Mouse (Mus musculus) heart, adult 2 months (tissue): ENCODE results near the gene Wdr45. TPM values are rescaled to one million over a fixed set of nuclear protein-coding genes. Genes with fewer than 3 reads are reported as not detected.
A peak's percentile ranks its signal among the peaks of the same experiment; 100 is the strongest.

ENCODE experiments used
- DNase-seq, 2 experiments: peaks; one replicate each; pipeline ENCODE4 v3.0.0; 2021
- H3K27ac ChIP-seq: fragments of 200-600 bp; 2 replicates; pipeline ENCODE4 v1.8.1; 2022
- H3K27me3 ChIP-seq: fragments of 200-500 bp; 2 replicates; pipeline ENCODE4 v1.6.1; 2012; ENCODE audit warnings: mild to moderate bottlenecking, low read length, inconsistent platforms, mixed read lengths; ENCODE audit not compliant: control insufficient read depth, insufficient read depth
- H3K36me3 ChIP-seq: fragments of 200-500 bp; 2 replicates; pipeline ENCODE4 v1.6.1; 2012; ENCODE audit warnings: low read length, inconsistent platforms; ENCODE audit not compliant: control insufficient read depth, insufficient read depth
- H3K4me1 ChIP-seq: fragments of 200-500 bp; 2 replicates; pipeline ENCODE4 v1.6.1; 2011; ENCODE audit warnings: low read length; ENCODE audit not compliant: control insufficient read depth, insufficient read depth
- H3K4me3 ChIP-seq: fragments of 200-600 bp; 2 replicates; pipeline ENCODE4 v1.8.1; 2022
- H3K79me2 ChIP-seq: fragments of 200-500 bp; replicated peaks from 2 replicates; pipeline ENCODE4 v1.6.1; 2012; ENCODE audit warnings: mild to moderate bottlenecking, inconsistent platforms, low read length, moderate library complexity, mixed read lengths; ENCODE audit not compliant: control insufficient read depth, insufficient read depth
- H3K9ac ChIP-seq: fragments of 200-500 bp; 2 replicates; pipeline ENCODE4 v1.6.1; 2012; ENCODE audit warnings: low read depth, mild to moderate bottlenecking, control low read depth, inconsistent platforms, low read length, mixed read lengths
- CTCF ChIP-seq: fragments of 200-600 bp; IDR thresholded peaks from 2 replicates; pipeline ENCODE4 v1.8.1; 2022; ENCODE audit warnings: antibody characterized with exemption, mild to moderate bottlenecking, moderate library complexity
- EP300 ChIP-seq: fragments of 200-500 bp; IDR thresholded peaks from 2 replicates; pipeline ENCODE4 v1.6.1; 2011; ENCODE audit warnings: low read depth, low read length, control low read depth; ENCODE audit not compliant: insufficient read depth
- POLR2A ChIP-seq: fragments of 200-500 bp; IDR thresholded peaks from 2 replicates; pipeline ENCODE4 v1.6.1; 2011; ENCODE audit warnings: mild to moderate bottlenecking, low read depth, low read length, control low read depth; ENCODE audit not compliant: insufficient read depth
- WGBS: fragments of 180-500 bp; shearing (Covaris S2); methylation state at CpG from one replicate; pipeline ENCODE4 v1.1.7; 2018; 5-methylcytosine and 5-hydroxymethylcytosine counted together
- intact Hi-C: fragments of 180-260 bp; cut with DNase I; formaldehyde crosslinking; loops from one replicate; pipeline ENCODE4 v1.15.1; 2025
- polyA plus RNA-seq: library from polyadenylated mRNA; depleted of rRNA; stranded (reverse); fragments of >200 nt; gene quantifications from 2 replicates; pipeline ENCODE4 v1.2.3, GENCODE M21; 2012
- total RNA-seq, 2 experiments: library from RNA; stranded (reverse); gene quantifications; 2 replicates each; pipeline ENCODE4 v1.2.3; 2021

Gene Wdr45
- total and polyA plus RNA-seq, 3 experiments = 41.3 to 48.3 (median 42.5) TPM

- Histone ChIP-seq H3K4me1 (peaks cover 3% of the 10 kb centered on the region; the same call in 1 of the 2 replicates), H3K9ac (no peak overlapping the region), H3K4me3 (no peak overlapping the region), H3K27ac (no peak overlapping the region), H3K27me3 (no peaks in the 10 kb centered on the region), H3K36me3 (no peaks in the 10 kb centered on the region; the same call in 1 of the 2 replicates), H3K79me2 (no peaks in the 10 kb centered on the region)
- intact Hi-C loops = no loop called here
- 45% methylated on average over 6 of the region's 6 CpGs for WGBS
- no peak for DNase-seq
- TF ChIP-seq EP300 = no peak
Measured at GRCm38 (mm10) chrX:7672739-7673138, 41.4 kb upstream of the Wdr45 start.

DNA sequence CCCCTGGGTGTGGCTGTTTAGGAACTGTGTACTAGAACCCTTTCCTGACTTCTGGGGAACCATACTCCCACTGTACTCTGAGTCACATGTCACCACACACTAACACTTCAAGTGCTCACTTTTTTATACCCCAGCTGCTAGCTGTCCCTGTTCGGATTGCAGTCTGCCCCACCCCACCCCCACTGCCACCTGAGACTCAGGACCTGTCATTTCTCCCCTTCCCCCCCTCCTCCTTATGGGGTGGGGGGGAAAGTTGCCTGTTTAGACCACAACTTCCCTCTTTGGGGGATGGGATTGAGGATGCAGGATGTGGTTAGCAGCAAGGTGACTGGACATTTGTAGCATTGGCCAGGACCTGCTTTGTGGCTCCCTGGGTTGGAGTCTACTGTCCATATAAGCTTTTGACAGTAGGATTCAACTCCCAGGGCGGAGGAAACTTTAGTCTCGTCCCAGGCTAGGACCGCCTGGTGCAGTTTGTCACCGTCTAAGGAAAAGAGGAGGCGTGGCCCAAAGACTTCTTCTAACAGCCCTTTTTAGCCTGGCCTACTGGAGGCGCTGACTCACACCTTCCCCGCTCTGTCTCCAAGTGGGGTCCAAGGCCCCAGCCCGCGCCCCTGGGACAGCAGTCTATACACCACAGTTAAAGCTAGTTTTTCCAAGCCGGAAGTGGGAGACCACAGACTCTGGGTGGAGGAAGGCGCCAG lies 40.4 kb upstream of the Wdr45 start:
- no peak overlapping the region for H3K4me3 ChIP-seq
- 45% methylated on average over 12 of the region's 12 CpGs for WGBS
- no peak overlapping the region; the same call in 1 of the 2 replicates for H3K27ac ChIP-seq
- H3K79me2 ChIP-seq = no peaks in the 10 kb centered on the region
- no peak overlapping the region for H3K9ac ChIP-seq
- no peaks in the 10 kb centered on the region; the same call in 1 of the 2 replicates for H3K36me3 ChIP-seq
- no peak for TF ChIP-seq CTCF
- TF ChIP-seq EP300 = no peak
- no peak for TF ChIP-seq POLR2A
- H3K27me3 ChIP-seq = no peaks in the 10 kb centered on the region
- peaks cover 3% of the 10 kb centered on the region; the same call in 1 of the 2 replicates for H3K4me1 ChIP-seq
- peak in 1 of 2 experiments; percentile 20 for DNase-seq
- intact Hi-C loops = no loop called here

DNA sequence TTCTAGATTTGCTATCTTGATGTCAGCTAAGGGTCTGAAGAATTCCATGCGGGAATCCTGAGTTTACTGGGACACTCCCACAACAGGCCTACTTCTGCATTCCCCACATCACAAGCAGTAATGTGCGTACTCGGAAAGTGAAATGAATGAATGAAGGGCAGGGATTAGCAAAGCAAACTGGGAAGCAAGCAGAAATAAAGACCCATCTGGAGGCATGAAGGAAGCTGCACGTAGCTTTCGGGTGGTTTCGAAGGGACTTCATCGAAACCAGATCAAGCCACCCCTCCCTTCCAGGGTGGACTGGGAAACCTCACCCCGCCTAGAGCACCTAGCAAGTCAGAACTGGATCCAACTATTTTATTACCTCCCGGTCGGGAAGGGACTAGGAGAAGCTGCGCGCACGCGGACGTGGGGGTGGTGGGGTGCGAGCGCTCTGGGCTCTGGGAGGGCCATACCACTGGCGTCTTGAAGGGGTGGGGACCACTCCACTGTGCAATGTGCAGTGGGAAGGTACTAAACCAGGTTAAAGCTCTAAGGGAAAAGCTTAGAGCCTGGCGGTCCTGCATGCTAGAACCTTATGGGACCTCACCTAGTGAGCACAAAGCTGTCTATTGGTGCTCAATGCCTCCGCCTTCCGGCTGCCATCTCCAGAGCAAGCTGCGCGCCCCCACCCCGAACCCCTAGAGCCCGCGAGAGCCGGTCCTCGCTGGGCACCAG lies 39.7 kb upstream of the Wdr45 start:
- Histone ChIP-seq H3K4me3 (no peak overlapping the region), H3K36me3 (no peaks in the 10 kb centered on the region), H3K79me2 (no peaks in the 10 kb centered on the region), H3K27ac (no peak overlapping the region), H3K4me1 (peaks cover 3% of the 10 kb centered on the region; the same call in 1 of the 2 replicates), H3K9ac (no peak overlapping the region), H3K27me3 (no peaks in the 10 kb centered on the region)
- intact Hi-C loops = no loop called here
- no peak for DNase-seq
- 40% methylated on average over 28 of the region's 28 CpGs for WGBS
- TF ChIP-seq POLR2A = no peak
- no peak for TF ChIP-seq EP300

- Histone ChIP-seq H3K27me3 (no peaks in the 10 kb centered on the region), H3K4me1 (peaks cover 3% of the 10 kb centered on the region; the same call in 1 of the 2 replicates), H3K4me3 (no peak overlapping the region), H3K27ac (no peak overlapping the region), H3K9ac (no peak overlapping the region), H3K79me2 (no peaks in the 10 kb centered on the region), H3K36me3 (no peaks in the 10 kb centered on the region)
- intact Hi-C loops = no loop called here
- DNase-seq = no peak
- TF ChIP-seq POLR2A (no peak), EP300 (no peak), CTCF (no peak)
- 43% methylated on average over 10 of the region's 10 CpGs for WGBS
Measured at GRCm38 (mm10) chrX:7675001-7675380, 39.1 kb upstream of the Wdr45 start.

GRCm38 (mm10) chrX:7678986-7679385 lies 35.1 kb upstream of the Wdr45 start:
- intact Hi-C loops = loop anchor here (2.0 kb wide), 1 partner anchor 30 kb away; no protein-coding TSS in a partner anchor
- WGBS = 35% methylated on average over 3 of the region's 3 CpGs

More at GRCm38 (mm10) chrX:7678986-7679385, 35.1 kb upstream of the Wdr45 start:
- Histone ChIP-seq H3K79me2 (no peaks in the 10 kb centered on the region), H3K36me3 (no peaks in the 10 kb centered on the region), H3K4me3 (peak overlapping the region; percentile 53; the same call in 1 of the 2 replicates), H3K9ac (no peak overlapping the region), H3K27ac (peak overlapping the region; percentile 80; the same call in 1 of the 2 replicates), H3K27me3 (no peaks in the 10 kb centered on the region), H3K4me1 (no peaks in the 10 kb centered on the region)
- TF ChIP-seq POLR2A = no peak
- TF ChIP-seq CTCF = peak; percentile 49
- DNase-seq = no peak
